Mouse (Mus musculus) hindbrain, postnatal 0 days (tissue): ENCODE measurements at regions not wholly inside any gene's neighbourhood (a gene's known extent, or its start where the extent isn't known, plus 50 kb on each side); places are given as distances from the start of the nearest gene placed in this dataset.

ENCODE experiments used
- ATAC-seq: fragments of 200-750 bp; cut with Nextera tagmentation; 2 replicates; pipeline ENCODE4 v1.8.0; 2017; ENCODE audit warnings: mild to moderate bottlenecking, moderate TSS enrichment, moderate library complexity
- DNase-seq: peaks from one replicate; pipeline ENCODE4 v3.0.0-alpha.2; 2015; ENCODE audit warnings: low spot score
- H3K27ac ChIP-seq: fragments of 300-500 bp; sonication (generic); 2 replicates; pipeline ENCODE4 v1.5.1; 2014; ENCODE audit warnings: mild to moderate bottlenecking
- H3K27me3 ChIP-seq: fragments of 300-500 bp; sonication (generic); 2 replicates; pipeline ENCODE4 v1.6.1; 2014; ENCODE audit warnings: low read length, mixed read lengths; ENCODE audit not compliant: insufficient read depth
- H3K36me3 ChIP-seq: fragments of 300-500 bp; sonication (generic); 2 replicates; pipeline ENCODE4 v1.6.1; 2014; ENCODE audit warnings: low read length, mixed read lengths; ENCODE audit not compliant: insufficient read depth
- H3K4me1 ChIP-seq: fragments of 300-500 bp; sonication (generic); 2 replicates; pipeline ENCODE4 v1.6.1; 2014; ENCODE audit warnings: antibody characterized with exemption, low read length, mixed read lengths; ENCODE audit not compliant: insufficient read depth
- H3K4me2 ChIP-seq: fragments of 300-500 bp; sonication (generic); 2 replicates; pipeline ENCODE4 v1.6.1; 2014; ENCODE audit warnings: low read depth, mild to moderate bottlenecking, low read length, moderate library complexity, mixed read lengths
- H3K4me3 ChIP-seq: fragments of 300-500 bp; sonication (generic); 2 replicates; pipeline ENCODE4 v1.5.1; 2014; ENCODE audit warnings: low read length
- H3K9ac ChIP-seq: fragments of 300-500 bp; sonication (generic); replicated peaks from 2 replicates; pipeline ENCODE4 v1.6.1; 2014; ENCODE audit warnings: mild to moderate bottlenecking, low read length, moderate library complexity, mixed read lengths
- H3K9me3 ChIP-seq: fragments of 300-500 bp; sonication (generic); 2 replicates; pipeline ENCODE4 v1.6.1; 2016; ENCODE audit warnings: low read length, mixed read lengths
- CTCF ChIP-seq: IDR thresholded peaks from 2 replicates; pipeline ENCODE4 v1.5.1; 2016; ENCODE audit warnings: antibody characterized with exemption, control low read depth, low read depth
- WGBS: fragments of 180-500 bp; shearing (Covaris S2); extraction: QIAGEN DNeasy Blood & Tissue Kit; methylation state at CpG from one replicate; pipeline ENCODE4 v1.1.7; 2014; 5-methylcytosine and 5-hydroxymethylcytosine counted together

- WGBS, result 48% methylated on average over 10 of the region's 10 CpGs
- no peak for TF ChIP-seq CTCF
- Histone ChIP-seq H3K9me3 (no peaks in the 10 kb centered on the region), H3K4me2 (no peak overlapping the region), H3K4me3 (no peak overlapping the region), H3K27me3 (no peaks in the 10 kb centered on the region), H3K9ac (no peak overlapping the region), H3K36me3 (no peaks in the 10 kb centered on the region), H3K4me1 (peaks cover 12% of the 10 kb centered on the region; the same call in 1 of the 2 replicates), H3K27ac (0 out of 2 replicates have a peak overlapping the region, but pooled peaks have one; percentile 13)
- DNase-seq, result no peak
- no peak for ATAC-seq
These were observed 60.9 kb upstream of the Slc45a1 start for GRCm38 (mm10) chr4:150712856-150713255.

- no peak overlapping the region for H3K4me3 ChIP-seq
- no peaks in the 10 kb centered on the region for H3K9me3 ChIP-seq
- 93% methylated on average over 6 of the region's 6 CpGs for WGBS
- H3K27ac ChIP-seq, result no peak overlapping the region
- ATAC-seq (no peak), DNase-seq (no peak)
- H3K4me2 ChIP-seq, result no peak overlapping the region
- no peaks in the 10 kb centered on the region for H3K36me3 ChIP-seq
- no peak for TF ChIP-seq CTCF
- H3K27me3 ChIP-seq, result no peaks in the 10 kb centered on the region
- H3K4me1 ChIP-seq, result peaks cover 10% of the 10 kb centered on the region; the same call in 1 of the 2 replicates
- no peak overlapping the region for H3K9ac ChIP-seq
These were observed 59.7 kb upstream of the Slc45a1 start for GRCm38 (mm10) chr4:150711646-150712045.

- Histone ChIP-seq H3K27ac (no peak overlapping the region), H3K4me3 (no peak overlapping the region), H3K4me1 (peaks cover 10% of the 10 kb centered on the region; the same call in 1 of the 2 replicates), H3K4me2 (no peak overlapping the region), H3K9me3 (no peaks in the 10 kb centered on the region), H3K9ac (no peak overlapping the region), H3K36me3 (no peaks in the 10 kb centered on the region), H3K27me3 (no peaks in the 10 kb centered on the region)
- ATAC-seq, result 0 out of 2 replicates have a peak, but pooled peaks have one; percentile 28
- 31% methylated on average over 11 of the region's 11 CpGs for WGBS
- DNase-seq, result peak; percentile 11
- TF ChIP-seq CTCF, result no peak
These were observed 57.6 kb upstream of the Slc45a1 start for GRCm38 (mm10) chr4:150709391-150710130.

DNA sequence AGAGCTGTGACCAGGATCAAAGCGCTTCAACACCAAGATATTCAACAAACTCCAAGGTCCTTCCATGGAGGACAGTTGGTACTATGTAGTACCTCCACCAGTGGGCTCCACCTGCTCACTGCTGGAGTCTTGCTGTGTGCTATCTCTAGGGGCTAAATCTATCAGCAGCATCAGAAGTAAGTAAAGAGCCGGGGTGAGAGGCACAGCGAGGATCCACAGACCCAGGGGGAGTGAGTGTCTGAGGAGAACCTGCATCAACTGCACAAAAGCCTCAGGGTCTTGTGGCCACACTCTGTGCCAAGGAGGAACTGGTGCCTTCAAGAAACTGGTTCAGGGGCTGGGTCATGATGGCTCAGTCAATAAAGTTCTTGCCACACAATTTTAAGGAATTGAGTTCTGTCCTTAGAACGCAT, 56.6 kb upstream of the Slc45a1 start:
- Histone ChIP-seq H3K9ac (no peak overlapping the region), H3K27me3 (no peaks in the 10 kb centered on the region), H3K4me2 (no peak overlapping the region), H3K27ac (no peak overlapping the region), H3K36me3 (no peaks in the 10 kb centered on the region), H3K4me1 (peaks cover 10% of the 10 kb centered on the region; the same call in 1 of the 2 replicates), H3K4me3 (no peak overlapping the region), H3K9me3 (no peaks in the 10 kb centered on the region)
- ATAC-seq (0 out of 2 replicates have a peak, but pooled peaks have one; percentile 20), DNase-seq (peak; percentile 51)
- 74% methylated on average over 4 of the region's 4 CpGs for WGBS
- peak; percentile 67 for TF ChIP-seq CTCF

- Histone ChIP-seq H3K27me3 (no peaks in the 10 kb centered on the region), H3K9me3 (no peaks in the 10 kb centered on the region), H3K27ac (no peak overlapping the region), H3K4me2 (no peak overlapping the region), H3K9ac (no peak overlapping the region), H3K36me3 (no peaks in the 10 kb centered on the region), H3K4me3 (no peak overlapping the region), H3K4me1 (peaks cover 10% of the 10 kb centered on the region; the same call in 1 of the 2 replicates)
- 44% methylated on average over 20 of the region's 20 CpGs for WGBS
- TF ChIP-seq CTCF, result no peak
- ATAC-seq, result peak; percentile 55; the same call in 1 of the 2 replicates
- DNase-seq, result peak; percentile 76
These were observed 56.0 kb upstream of the Slc45a1 start for GRCm38 (mm10) chr4:150707725-150708571.

GRCm38 (mm10) chr4:150706793-150707724, 55.1 kb upstream of the Slc45a1 start:
- ATAC-seq, result 0 out of 2 replicates have a peak, but pooled peaks have one; percentile 22
- TF ChIP-seq CTCF, result no peak
- H3K9ac ChIP-seq, result no peak overlapping the region
- H3K9me3 ChIP-seq, result no peaks in the 10 kb centered on the region
- H3K27me3 ChIP-seq, result no peaks in the 10 kb centered on the region
- peaks cover 10% of the 10 kb centered on the region; the same call in 1 of the 2 replicates for H3K4me1 ChIP-seq
- 64% methylated on average over 19 of the region's 19 CpGs for WGBS
- DNase-seq, result no peak
- H3K36me3 ChIP-seq, result no peaks in the 10 kb centered on the region
- no peak overlapping the region for H3K27ac ChIP-seq
- no peak overlapping the region for H3K4me2 ChIP-seq
- no peak overlapping the region for H3K4me3 ChIP-seq
